Mouse (Mus musculus): ENCODE data around the gene Sec24d.

DNA sequence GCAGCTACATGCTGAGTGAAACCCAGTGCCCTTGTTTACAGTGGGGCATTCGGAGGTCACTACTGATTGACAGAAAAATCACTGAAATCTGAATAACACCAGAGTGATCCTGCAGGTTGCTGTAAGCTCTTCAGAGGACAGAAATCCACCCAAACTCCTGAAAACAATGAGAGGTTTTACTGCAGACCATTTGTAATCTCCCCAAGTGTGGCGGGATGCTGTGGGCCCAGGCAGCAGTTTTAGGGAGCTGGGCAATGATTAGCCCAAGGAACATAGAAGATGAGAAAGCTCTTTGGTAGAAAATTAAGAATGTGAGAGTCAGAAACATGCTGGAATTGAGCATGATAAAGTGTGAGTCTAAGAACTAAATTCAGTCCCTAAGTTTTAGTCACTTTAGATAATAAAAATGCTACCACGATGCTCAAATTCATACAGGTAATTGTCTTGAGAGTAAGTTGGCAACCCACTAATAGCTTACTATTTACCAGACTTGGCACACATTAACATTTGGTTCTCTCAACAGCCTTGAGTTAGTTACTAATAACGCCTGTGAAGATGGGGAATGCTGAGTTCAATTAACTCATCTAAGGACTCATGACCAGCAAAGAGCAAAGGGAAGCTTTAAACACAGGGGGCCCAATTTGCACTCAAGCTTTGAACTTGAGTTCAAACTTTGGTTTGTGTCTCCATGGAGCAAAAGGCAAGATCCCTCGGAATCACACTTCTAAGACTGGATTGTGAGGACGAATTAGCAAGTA, 144.7 kb downstream of the Sec24d start:
- TF ChIP-seq CTCF (IDR thresholded peaks at IDR 0.05; ENCODE audit: extremely low read depth, insufficient read length, insufficient replicate concordance, low read depth, low read length) = no peak
- no peak for TF ChIP-seq POLR2A (IDR thresholded peaks at IDR 0.05; ENCODE audit: low read depth, low read length)
